In genomic region chr14:52810275-52811127, GRCm38 (mm10) we compare ENCODE assay signal across 8 mouse cellular contexts.
DNase-seq lines count a peak whose midpoint lies in the region; ATAC-seq and TF ChIP-seq lines count a peak whose summit lies in the region.
"Not testable (repeated sequence)": the region's sequence is repeated elsewhere in the genome, so short reads cannot be mapped to it uniquely, and the experiment has no call there.

No protein-coding gene starts in this region.

- peak; percentile 47 to 71 for DNase-seq in adrenal gland, postnatal 36 days
- peak; percentile 18 to 56 for DNase-seq in heart, postnatal 14 days
- DNase-seq in kidney, postnatal 0 days (ENCODE audit: low spot score) = not testable (repeated sequence)
- peak; percentile 58 to 63 for DNase-seq in left cerebral cortex, postnatal 10 days (ENCODE audit: extremely low spot score in 1 of 2, low spot score in 2 of 2)
- peak; percentile 70 for DNase-seq in right cerebral cortex, postnatal 4 days
- peak; percentile 36 for DNase-seq in urinary bladder, postnatal 14 days (ENCODE audit: low spot score)

- H3K36me3 ChIP-seq in forebrain, embryonic 16.5 days (ENCODE audit: control insufficient read depth, insufficient read depth); kidney, postnatal 0 days (ENCODE audit: insufficient read depth, low read length); midbrain, embryonic 12.5 days: not testable (repeated sequence)

- ATAC-seq in forebrain, embryonic 16.5 days = peak; percentile 75
- not testable (repeated sequence) for ATAC-seq in kidney, postnatal 0 days (replicated peaks; ENCODE audit: low FRiP score, low read depth)
- ATAC-seq in midbrain, embryonic 12.5 days (ENCODE audit: low FRiP score, low read depth) = peak; percentile 74; the same call in 1 of the 2 replicates

- intact Hi-C loops in heart, postnatal 14 days (cut with DNase I); left cerebral cortex, postnatal 10 days (cut with DNase I): not testable (repeated sequence)

- not testable (repeated sequence) for H3K9ac ChIP-seq in forebrain, embryonic 16.5 days (replicated peaks; ENCODE audit: low read depth, low read length); kidney, postnatal 0 days (ENCODE audit: low read depth, low read length); midbrain, embryonic 12.5 days (replicated peaks)

- not testable (repeated sequence) for H3K9me3 ChIP-seq in forebrain, embryonic 16.5 days (ENCODE audit: control insufficient read depth, low read length); kidney, postnatal 0 days (replicated peaks; ENCODE audit: low read length); midbrain, embryonic 12.5 days

- TF ChIP-seq CTCF in kidney, postnatal 0 days (IDR thresholded peaks at IDR 0.05; ENCODE audit: low read depth) = peak; percentile 55

- WGBS in forebrain, embryonic 16.5 days = 67% methylated on average over 8 of the region's 8 CpGs
- WGBS in kidney, postnatal 0 days = 65% methylated on average over 8 of the region's 8 CpGs
- WGBS in midbrain, embryonic 12.5 days = 73% methylated on average over 8 of the region's 8 CpGs

- H3K4me3 ChIP-seq in forebrain, embryonic 16.5 days (replicated peaks; ENCODE audit: low read length); kidney, postnatal 0 days (replicated peaks; ENCODE audit: low read depth, low read length); midbrain, embryonic 12.5 days: not testable (repeated sequence)

- H3K27me3 ChIP-seq in forebrain, embryonic 16.5 days (replicated peaks; ENCODE audit: control insufficient read depth, insufficient read depth, low read length); kidney, postnatal 0 days (ENCODE audit: insufficient read depth, low read length); midbrain, embryonic 12.5 days: not testable (repeated sequence)

- not testable (repeated sequence) for H3K4me2 ChIP-seq in forebrain, embryonic 16.5 days (ENCODE audit: low read length); kidney, postnatal 0 days (ENCODE audit: low read length); midbrain, embryonic 12.5 days (replicated peaks)

- not testable (repeated sequence) for H3K27ac ChIP-seq in forebrain, embryonic 16.5 days (ENCODE audit: low read length); kidney, postnatal 0 days; midbrain, embryonic 12.5 days (replicated peaks)

- not testable (repeated sequence) for H3K4me1 ChIP-seq in forebrain, embryonic 16.5 days (replicated peaks; ENCODE audit: control insufficient read depth, insufficient read depth, low read length); kidney, postnatal 0 days (replicated peaks; ENCODE audit: insufficient read depth, low read length); midbrain, embryonic 12.5 days
